Mouse (Mus musculus) bone marrow macrophage, adult 2 months (primary cell): ENCODE data around the gene Bahcc1.

Source experiments
- CTCF ChIP-seq: IDR thresholded peaks from 2 replicates; pipeline ENCODE4 v1.5.1; 2012; ENCODE audit warnings: low read depth, mild to moderate bottlenecking, low read length, moderate library complexity
- POLR2A ChIP-seq: IDR thresholded peaks from 2 replicates; pipeline ENCODE4 v1.6.1; 2012; ENCODE audit warnings: mild to moderate bottlenecking, low read depth, low read length, borderline replicate concordance

GRCm38 (mm10) chr11:120293714-120294113 lies 61.0 kb downstream of the Bahcc1 start:
- no peak for TF ChIP-seq POLR2A
- TF ChIP-seq CTCF: no peak
